Mouse (Mus musculus): ENCODE measurements around the gene Ssbp3.

Gene Ssbp3

GRCm38 (mm10) chr4:106958117-106958516, 47.6 kb downstream of the Ssbp3 start:
- in situ Hi-C loops (cut with MboI, MseI): no loop called here

DNA sequence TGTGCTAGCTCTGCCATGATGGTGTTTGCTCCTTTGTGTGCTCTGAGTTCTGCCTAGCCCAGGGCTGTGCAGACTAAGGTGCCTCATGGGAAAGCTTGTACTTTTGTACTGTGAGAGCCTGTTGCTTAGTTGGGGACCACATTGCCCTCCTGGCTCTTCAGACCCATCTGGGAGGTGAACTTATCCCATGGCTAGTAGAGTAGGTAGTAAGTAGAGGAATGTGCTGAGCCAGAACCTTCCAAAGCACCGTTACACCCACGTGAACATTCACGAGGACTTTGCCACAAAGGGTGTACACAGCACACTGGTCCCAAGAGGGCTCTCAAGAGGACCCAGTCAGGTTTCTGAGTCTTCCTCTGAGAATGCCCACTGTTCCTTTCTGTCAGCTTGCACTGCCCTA, 48.1 kb downstream of the Ssbp3 start:
- in situ Hi-C loops (cut with MboI, MseI): no loop called here

DNA sequence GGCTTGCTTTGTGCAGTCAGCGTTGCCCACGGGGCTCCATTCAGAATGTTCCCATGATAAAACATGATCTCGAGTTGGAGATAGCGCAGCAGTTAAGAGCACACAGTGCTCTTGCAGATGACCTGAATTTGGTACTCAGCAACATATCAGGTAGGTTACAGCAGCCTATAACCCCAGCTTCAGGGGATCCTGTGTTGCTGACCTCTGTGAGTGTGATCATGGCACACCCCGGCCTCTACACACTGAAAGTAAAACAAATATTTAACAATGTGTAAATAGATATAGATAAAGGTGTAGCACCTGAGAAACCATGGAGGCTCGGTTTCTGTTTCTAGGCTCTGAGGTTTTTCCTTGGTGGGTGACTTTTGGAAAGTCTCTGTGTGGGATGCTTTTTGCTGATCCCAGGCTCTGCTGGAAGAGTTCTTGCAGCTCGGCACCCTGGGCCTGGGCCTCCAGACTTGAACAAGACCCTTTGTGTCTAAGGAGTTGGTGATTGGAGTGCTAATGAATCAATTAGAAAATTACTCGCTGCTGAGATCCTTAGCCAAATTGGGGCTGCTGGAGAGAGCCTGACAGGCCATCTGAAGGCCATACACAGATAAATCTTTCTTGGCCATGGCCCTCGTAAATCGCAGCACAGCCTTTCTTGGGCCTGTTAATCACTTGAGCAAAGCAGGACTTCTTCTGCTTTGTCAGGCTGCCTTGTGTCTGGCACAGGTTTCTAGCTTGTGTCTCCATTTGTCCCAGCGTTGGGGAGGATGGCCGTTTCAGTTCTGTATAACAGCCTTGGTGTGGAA, 49.2 kb downstream of the Ssbp3 start:
- in situ Hi-C loops (cut with MboI, MseI): no loop called here

DNA sequence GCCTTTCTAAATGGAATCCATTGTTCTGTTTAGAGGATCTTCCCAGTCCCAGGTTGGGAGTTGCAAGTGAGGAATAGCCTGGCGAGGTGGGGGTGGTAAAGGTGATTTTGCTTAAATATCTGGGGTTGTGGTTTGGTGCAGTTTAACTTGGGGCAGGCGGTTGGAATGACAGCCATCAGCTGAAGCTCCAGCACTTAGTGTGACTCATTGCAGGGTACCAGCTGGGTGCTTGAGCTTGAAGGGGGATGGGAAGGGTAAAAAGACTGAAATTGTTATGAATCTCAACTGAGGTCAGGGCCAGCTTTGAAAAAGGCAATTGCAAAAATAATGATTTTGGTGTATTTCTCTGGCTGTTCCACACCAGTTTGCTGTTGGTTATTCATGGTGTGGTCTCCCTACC, 50.0 kb downstream of the Ssbp3 start:
- in situ Hi-C loops (cut with MboI, MseI): no loop called here

- in situ Hi-C loops (cut with MboI, MseI): no loop called here
Observed at GRCm38 (mm10) chr4:106961321-106961720, 50.8 kb downstream of the Ssbp3 start.

- in situ Hi-C loops (cut with MboI, MseI): no loop called here
Observed at GRCm38 (mm10) chr4:106964356-106964755, 53.9 kb downstream of the Ssbp3 start.

DNA sequence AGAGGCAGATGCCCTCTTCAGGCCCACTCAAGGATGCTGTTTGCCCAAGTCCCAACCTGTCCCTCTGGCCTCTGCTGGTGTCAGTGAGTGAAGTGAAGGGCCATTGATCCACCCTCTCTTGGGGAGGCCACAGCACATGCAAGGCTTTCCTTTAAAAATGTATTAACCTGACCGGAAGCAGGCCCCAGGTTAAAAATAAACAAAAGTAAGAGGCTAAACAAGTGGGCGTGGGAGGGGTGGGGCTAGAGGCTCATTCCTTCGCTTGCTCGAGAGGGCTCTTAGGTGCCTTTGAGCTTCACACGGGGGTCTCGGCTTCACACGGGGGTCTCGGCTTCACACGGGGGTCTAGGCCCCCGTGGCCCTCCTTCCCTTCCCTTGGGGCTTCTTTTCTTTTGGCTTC, 54.5 kb downstream of the Ssbp3 start:
- in situ Hi-C loops (cut with MboI, MseI): no loop called here

- in situ Hi-C loops (cut with MboI, MseI): no loop called here
Observed at GRCm38 (mm10) chr4:106966443-106966842, 55.9 kb downstream of the Ssbp3 start.

DNA sequence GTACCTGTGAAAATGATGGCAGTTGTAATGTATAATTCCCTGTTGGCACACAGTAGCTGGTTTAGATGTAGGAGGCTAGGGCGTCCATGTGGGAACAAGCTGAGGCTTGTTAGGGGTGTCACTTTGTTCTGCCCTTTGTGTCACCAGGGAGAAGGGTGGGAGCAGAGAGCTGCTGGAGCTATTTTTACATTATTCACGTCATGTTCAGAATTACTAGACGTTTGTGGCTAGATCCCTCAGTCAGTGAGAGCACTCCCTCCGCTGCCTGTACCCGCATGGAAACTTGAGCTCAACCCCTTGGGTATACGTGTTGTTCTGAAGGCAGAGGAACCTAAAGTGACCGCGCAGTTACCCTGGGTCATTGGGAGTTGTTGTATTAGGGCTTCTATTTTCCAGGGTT, 58.4 kb downstream of the Ssbp3 start:
- in situ Hi-C loops (cut with MboI, MseI): no loop called here

DNA sequence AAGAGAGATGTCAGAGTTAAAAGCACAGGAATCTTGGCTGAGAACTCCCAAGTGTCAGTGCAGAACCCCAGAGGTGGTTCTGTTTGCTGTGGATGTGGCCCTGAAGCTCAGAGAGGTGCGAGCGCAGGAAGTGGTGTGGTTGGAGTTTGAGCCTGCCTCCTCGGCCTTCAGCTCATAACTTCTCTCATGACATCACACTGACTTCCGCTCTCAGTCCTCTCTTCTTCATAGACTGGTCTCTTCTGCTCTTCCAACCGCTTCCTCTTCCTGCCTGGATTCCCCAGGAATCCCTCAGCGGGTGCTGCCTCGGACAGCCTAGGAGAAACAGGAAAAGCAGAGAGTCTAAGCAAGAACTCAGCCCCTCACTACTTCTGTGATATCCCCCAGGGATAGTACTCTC, 60.3 kb downstream of the Ssbp3 start:
- in situ Hi-C loops (cut with MboI, MseI): no loop called here

DNA sequence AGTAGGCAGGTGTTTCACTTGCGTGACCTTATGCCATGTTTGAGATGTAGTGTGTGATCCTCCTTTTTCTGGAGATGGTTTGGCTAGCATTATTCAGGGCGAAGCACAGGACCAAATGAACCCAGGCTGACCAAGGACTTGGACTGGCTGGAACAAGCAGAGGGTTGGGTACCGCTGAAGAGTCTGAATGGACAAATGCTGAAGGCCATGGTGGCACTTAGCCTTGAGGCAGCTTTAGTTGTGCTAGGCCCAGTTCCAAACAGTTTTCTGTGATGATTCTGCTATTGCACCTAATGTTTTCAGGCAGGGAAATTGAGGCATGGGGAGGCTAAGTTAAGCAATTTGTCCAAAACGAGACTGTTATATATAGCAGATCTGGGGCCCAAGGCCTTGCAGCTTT, 61.6 kb downstream of the Ssbp3 start:
- in situ Hi-C loops (cut with MboI, MseI): no loop called here

DNA sequence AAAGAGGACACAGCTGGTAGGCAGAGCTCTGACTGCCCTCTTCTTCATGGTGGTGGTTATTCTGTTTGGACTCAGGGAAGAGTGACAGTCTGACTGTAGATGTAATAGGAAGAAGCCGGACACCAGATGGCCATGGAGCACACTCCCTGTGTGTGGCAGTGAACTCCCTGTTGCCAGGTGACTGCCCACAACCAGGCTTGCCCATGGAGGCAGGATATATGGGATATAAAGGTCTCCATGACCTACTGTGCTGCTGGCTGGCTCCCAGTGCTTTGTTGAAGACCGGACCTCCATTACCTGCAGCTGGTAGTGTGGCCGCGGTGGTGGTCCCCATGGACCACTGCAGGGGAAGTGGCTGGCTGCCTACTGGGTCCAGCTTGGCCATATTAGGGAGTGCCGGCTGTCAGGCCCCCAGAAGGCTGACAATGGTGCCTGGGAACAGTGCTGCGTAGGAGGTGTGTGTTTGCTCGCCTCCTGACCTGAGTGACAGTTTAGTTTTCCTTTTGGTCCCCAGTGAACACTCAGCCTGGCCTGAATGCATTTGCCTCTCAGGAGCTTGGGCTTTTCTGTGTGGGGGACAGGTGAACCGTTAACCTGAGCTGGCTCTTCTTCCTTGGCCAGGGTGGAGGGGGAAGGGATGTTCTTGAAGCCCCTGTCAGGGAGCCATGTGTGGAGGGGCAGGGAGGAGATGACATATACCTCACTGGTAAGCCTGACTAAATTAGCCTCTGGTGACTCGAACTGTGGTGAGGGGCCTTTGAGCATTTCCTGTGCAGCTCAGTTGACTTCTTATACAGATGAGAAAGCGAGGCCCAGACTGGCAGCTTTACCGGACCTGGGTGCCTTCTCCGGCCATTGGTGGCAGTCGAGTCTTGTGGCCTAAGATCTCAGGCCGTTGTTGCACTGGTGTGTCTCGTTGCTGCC, 62.2 kb downstream of the Ssbp3 start:
- in situ Hi-C loops (cut with MboI, MseI): no loop called here

DNA sequence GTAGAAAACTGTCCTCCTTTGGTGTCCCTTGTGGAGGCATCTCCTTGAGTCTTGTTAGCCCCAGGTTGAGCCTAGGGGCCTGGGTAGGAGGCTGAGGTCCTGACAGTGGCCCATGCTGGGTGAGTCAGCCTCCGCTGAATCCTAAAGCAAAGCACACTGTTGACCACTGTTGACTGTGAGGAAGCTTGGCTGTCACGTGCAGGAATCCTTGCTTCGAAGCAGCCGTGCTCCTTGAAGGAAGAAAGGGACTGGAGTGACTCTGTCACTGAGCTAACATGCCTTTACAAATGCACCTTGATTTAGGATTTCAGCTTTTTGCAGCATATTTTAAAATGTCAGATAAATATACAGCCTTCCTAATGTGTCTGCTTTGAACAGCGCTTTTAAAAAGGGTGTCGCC, 64.8 kb downstream of the Ssbp3 start:
- in situ Hi-C loops (cut with MboI, MseI): loop anchor here (5.0 kb wide), 1 partner anchor 43 kb away; no protein-coding TSS in a partner anchor

DNA sequence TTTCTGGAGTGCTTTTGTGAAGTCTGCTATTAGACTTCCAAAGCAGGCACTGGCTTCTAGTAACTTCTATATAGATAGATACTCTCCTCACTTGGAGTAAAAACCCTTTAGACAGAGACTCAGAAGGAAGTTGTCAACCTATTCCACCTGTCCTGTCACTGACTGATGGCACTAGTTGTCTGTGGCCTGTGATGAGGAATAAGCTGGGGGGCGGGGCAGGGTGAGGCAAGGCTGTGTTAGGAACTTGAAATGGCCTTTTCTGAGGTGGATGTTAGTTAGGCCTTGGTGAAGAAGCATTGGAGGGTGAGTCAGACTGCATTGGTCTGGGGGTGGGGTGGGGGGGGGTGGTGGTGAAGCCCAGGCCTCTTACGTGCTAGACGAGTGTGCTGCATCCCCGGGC, 65.4 kb downstream of the Ssbp3 start:
- in situ Hi-C loops (cut with MboI, MseI): loop anchor here (5.0 kb wide), 1 partner anchor 44 kb away; no protein-coding TSS in a partner anchor

- in situ Hi-C loops (cut with MboI, MseI): loop anchor here (5.0 kb wide), 1 partner anchor 44 kb away; no protein-coding TSS in a partner anchor
Observed at GRCm38 (mm10) chr4:106976576-106976975, 66.1 kb downstream of the Ssbp3 start.

- in situ Hi-C loops (cut with MboI, MseI): loop anchor here (5.0 kb wide), 1 partner anchor 45 kb away; no protein-coding TSS in a partner anchor
Observed at GRCm38 (mm10) chr4:106977218-106977651, 66.7 kb downstream of the Ssbp3 start.

DNA sequence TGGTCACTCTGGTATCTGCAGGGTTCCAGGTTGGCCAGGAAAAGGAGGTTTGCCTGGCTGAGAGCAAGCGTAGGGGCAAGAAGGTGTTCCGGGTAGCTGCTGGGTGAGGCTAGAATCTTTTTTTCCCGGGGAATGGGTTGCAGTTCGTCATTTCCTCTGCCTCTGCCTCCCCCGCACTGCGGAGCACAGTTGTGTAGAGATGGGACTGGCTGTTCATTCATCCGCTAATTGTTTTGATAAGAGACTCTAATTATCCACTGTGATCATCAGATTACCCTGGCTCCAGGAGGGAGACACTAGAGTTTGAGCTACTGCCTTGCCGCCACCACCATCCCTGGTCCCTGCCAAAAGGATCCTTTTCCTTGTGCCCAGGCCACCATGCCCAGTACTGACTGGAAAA, 67.9 kb downstream of the Ssbp3 start:
- in situ Hi-C loops (cut with MboI, MseI): loop anchor here (5.0 kb wide), 1 partner anchor 46 kb away; no protein-coding TSS in a partner anchor

- in situ Hi-C loops (cut with MboI, MseI): loop anchor here (10.0 kb wide), 2 partner anchors 146 to 416 kb away; partner anchors contain the start of gene Dhcr24
Observed at GRCm38 (mm10) chr4:106980669-106981068, 70.2 kb downstream of the Ssbp3 start.

DNA sequence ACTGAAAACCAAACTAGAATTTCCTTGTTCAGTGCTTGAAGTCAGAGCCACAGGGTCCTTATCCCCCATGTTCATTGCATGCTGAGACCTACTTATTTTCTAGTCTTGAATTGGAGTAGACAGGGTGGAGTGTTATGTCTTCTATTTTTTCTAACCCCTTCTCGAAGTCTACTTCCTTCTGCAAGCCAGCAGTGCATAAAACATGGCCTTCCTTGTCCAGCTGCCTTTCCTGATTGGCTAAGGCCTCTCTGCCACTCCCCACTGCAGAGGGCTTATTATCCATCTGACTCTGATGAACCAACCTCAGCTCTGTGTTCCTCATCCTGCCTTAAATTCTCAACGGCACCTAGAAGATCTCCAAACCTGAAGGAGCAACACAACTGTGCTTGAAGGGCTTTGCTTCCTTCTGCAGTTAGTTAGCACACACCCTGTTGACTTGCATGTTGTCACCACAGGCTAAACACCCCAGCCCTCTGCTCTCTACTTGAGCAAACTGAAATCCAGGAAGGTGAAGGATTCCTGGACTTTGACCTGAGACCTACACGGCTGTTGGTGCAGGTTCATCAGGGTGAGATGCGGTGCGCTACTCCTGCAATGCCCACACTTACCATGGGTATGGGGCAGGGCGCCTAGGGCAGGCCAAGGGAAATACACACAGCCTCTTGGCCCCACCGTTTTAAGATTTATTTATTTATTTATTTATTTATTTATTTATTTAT, 71.0 kb downstream of the Ssbp3 start:
- in situ Hi-C loops (cut with MboI, MseI): loop anchor here (10.0 kb wide), 2 partner anchors 147 to 417 kb away; partner anchors contain the start of gene Dhcr24

- in situ Hi-C loops (cut with MboI, MseI): loop anchor here (10.0 kb wide), 2 partner anchors 148 to 418 kb away; partner anchors contain the start of gene Dhcr24
Observed at GRCm38 (mm10) chr4:106982344-106983121, 72.0 kb downstream of the Ssbp3 start.
